Mouse (Mus musculus) intestine, postnatal 0 days (tissue): ENCODE measurements around the gene Mvk. TPM values are rescaled to one million over a fixed set of nuclear protein-coding genes. Genes with fewer than 3 reads are reported as not detected.

Experiments used
- ATAC-seq: fragments of 200-750 bp; cut with Nextera tagmentation; 2 replicates; pipeline ENCODE4 v1.8.0; 2017; ENCODE audit warnings: mild to moderate bottlenecking, moderate TSS enrichment, moderate library complexity
- H3K27ac ChIP-seq: fragments of 300-500 bp; sonication (generic); 2 replicates; pipeline ENCODE4 v1.5.1; 2014; ENCODE audit warnings: mild to moderate bottlenecking, low read depth, low read length, moderate library complexity
- H3K27me3 ChIP-seq: fragments of 300-500 bp; sonication (generic); replicated peaks from 2 replicates; pipeline ENCODE4 v1.6.1; 2014; ENCODE audit warnings: low read length, mixed read lengths; ENCODE audit not compliant: control insufficient read depth, insufficient read depth
- H3K36me3 ChIP-seq: fragments of 300-500 bp; sonication (generic); 2 replicates; pipeline ENCODE4 v1.6.1; 2014; ENCODE audit warnings: mild to moderate bottlenecking, moderate library complexity; ENCODE audit not compliant: control insufficient read depth, insufficient read depth
- H3K4me1 ChIP-seq: fragments of 300-500 bp; sonication (generic); replicated peaks from 2 replicates; pipeline ENCODE4 v1.6.1; 2014; ENCODE audit warnings: antibody characterized with exemption, low read length, mixed read lengths; ENCODE audit not compliant: control insufficient read depth, insufficient read depth
- H3K4me2 ChIP-seq: fragments of 300-500 bp; sonication (generic); replicated peaks from 2 replicates; pipeline ENCODE4 v1.6.1; 2014; ENCODE audit warnings: low read depth, mild to moderate bottlenecking, moderate library complexity
- H3K4me3 ChIP-seq: fragments of 300-500 bp; sonication (generic); 2 replicates; pipeline ENCODE4 v1.5.1; 2014; ENCODE audit warnings: low read depth, low read length
- H3K9ac ChIP-seq: fragments of 300-500 bp; sonication (generic); 2 replicates; pipeline ENCODE4 v1.6.1; 2014; ENCODE audit warnings: mild to moderate bottlenecking, low read depth, low read length
- H3K9me3 ChIP-seq: fragments of 300-500 bp; sonication (generic); 2 replicates; pipeline ENCODE4 v1.6.1; 2016; ENCODE audit warnings: mixed run types; ENCODE audit not compliant: control insufficient read depth
- CTCF ChIP-seq: sonication (generic); IDR thresholded peaks from 2 replicates; pipeline ENCODE4 v1.5.1; 2016; ENCODE audit warnings: low read depth, mild to moderate bottlenecking, control low read depth, antibody characterized with exemption, moderate library complexity
- WGBS: fragments of 180-500 bp; shearing (Covaris S2); extraction: QIAGEN DNeasy Blood & Tissue Kit; methylation state at CpG from one replicate; pipeline ENCODE4 v1.1.7; 2014; 5-methylcytosine and 5-hydroxymethylcytosine counted together
- polyA plus RNA-seq: library from polyadenylated mRNA; unstranded; fragments of >200 nt; fragmentation: Nextera tagmentation; extraction: Ambion mirVana; gene quantifications from 2 replicates; pipeline ENCODE4 v1.2.1, GENCODE M21; 2015

Mvk gene
- polyA plus RNA-seq, 1 experiment from 2014 or later, result 13.8 TPM

DNA sequence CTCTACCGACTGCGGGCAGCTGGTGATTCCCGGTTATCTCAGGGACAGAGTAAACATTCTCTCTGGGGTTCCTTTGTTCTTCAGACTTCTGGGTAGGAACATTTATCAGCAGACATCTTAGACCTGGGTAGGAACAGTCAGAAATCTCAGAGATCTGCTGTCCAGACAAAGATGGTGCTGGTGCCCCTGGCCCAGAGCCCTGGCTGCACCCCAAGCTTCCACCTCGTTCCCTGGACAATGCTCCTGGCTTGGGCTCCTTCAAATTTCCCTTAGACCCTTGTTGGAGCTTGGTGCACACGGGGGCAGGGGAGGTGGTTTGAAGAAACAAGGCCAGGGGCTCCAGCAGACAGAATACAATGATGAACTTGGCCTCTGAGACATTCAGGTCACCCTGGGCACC, 21.5 kb upstream of the Mvk start:
- Histone ChIP-seq H3K4me1 (no peaks in the 10 kb centered on the region), H3K36me3 (peaks cover 35% of the 10 kb centered on the region), H3K9me3 (no peaks in the 10 kb centered on the region), H3K4me2 (no peak overlapping the region), H3K9ac (no peak overlapping the region), H3K27me3 (no peaks in the 10 kb centered on the region), H3K4me3 (no peak overlapping the region), H3K27ac (no peak overlapping the region)
- TF ChIP-seq CTCF, result no peak
- WGBS, result 16% methylated on average over 5 of the region's 5 CpGs
- no peak for ATAC-seq

GRCm38 (mm10) chr5:114423961-114424360, 20.1 kb upstream of the Mvk start:
- no peaks in the 10 kb centered on the region for H3K9me3 ChIP-seq
- no peak for TF ChIP-seq CTCF

DNA sequence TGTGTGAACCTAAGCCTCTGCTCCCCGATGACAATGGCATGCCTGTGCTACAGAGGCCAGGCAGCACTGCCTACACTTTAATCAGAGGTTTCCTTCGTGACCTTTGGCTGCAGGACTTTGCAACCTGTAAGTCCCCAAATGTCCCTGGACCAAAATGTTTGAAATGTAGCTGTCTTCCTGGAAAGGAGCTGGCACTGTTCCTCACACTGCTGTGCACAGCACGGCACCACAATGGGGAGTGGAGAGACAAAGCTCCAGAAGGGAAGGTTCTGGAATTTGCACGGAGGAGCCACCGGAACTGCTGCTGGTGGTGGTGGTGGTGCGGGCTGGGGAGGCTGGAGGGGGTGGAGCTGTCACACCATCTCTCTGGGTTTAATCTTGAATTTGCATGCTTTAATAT, 17.3 kb upstream of the Mvk start:
- ATAC-seq, result no peak
- Histone ChIP-seq H3K9me3 (no peaks in the 10 kb centered on the region), H3K36me3 (no peaks in the 10 kb centered on the region), H3K4me1 (no peaks in the 10 kb centered on the region), H3K4me3 (no peak overlapping the region), H3K4me2 (no peak overlapping the region), H3K27ac (no peak overlapping the region), H3K9ac (no peak overlapping the region), H3K27me3 (no peaks in the 10 kb centered on the region)
- WGBS, result 75% methylated on average over 6 of the region's 6 CpGs
- TF ChIP-seq CTCF, result no peak

More at GRCm38 (mm10) chr5:114423961-114424360, 20.1 kb upstream of the Mvk start:
- WGBS, result 81% methylated on average over 5 of the region's 5 CpGs
- peaks cover 22% of the 10 kb centered on the region for H3K36me3 ChIP-seq
- no peak overlapping the region for H3K9ac ChIP-seq
- no peak overlapping the region for H3K27ac ChIP-seq
- no peaks in the 10 kb centered on the region for H3K4me1 ChIP-seq
- no peaks in the 10 kb centered on the region for H3K27me3 ChIP-seq
- no peak overlapping the region for H3K4me3 ChIP-seq
- no peak for ATAC-seq
- H3K4me2 ChIP-seq, result no peak overlapping the region

- Histone ChIP-seq H3K4me3 (no peak overlapping the region), H3K9ac (no peak overlapping the region), H3K27me3 (no peaks in the 10 kb centered on the region), H3K4me2 (no peak overlapping the region), H3K9me3 (no peaks in the 10 kb centered on the region), H3K27ac (no peak overlapping the region), H3K4me1 (no peaks in the 10 kb centered on the region), H3K36me3 (no peaks in the 10 kb centered on the region)
- no peak for TF ChIP-seq CTCF
- ATAC-seq, result no peak
- 55% methylated on average over 18 of the region's 18 CpGs for WGBS
Measured at GRCm38 (mm10) chr5:114428621-114429020, 15.4 kb upstream of the Mvk start.

- 84% methylated on average over 7 of the region's 7 CpGs for WGBS
- Histone ChIP-seq H3K4me2 (no peak overlapping the region), H3K4me1 (no peaks in the 10 kb centered on the region), H3K9me3 (no peaks in the 10 kb centered on the region), H3K9ac (no peak overlapping the region), H3K27ac (no peak overlapping the region), H3K4me3 (no peak overlapping the region), H3K36me3 (peaks cover 2% of the 10 kb centered on the region; the same call in 1 of the 2 replicates), H3K27me3 (no peaks in the 10 kb centered on the region)
- TF ChIP-seq CTCF, result no peak
- ATAC-seq, result no peak
Measured at GRCm38 (mm10) chr5:114429781-114430180, 14.3 kb upstream of the Mvk start.

- H3K4me2 ChIP-seq, result no peak overlapping the region
- no peaks in the 10 kb centered on the region for H3K9me3 ChIP-seq
- 86% methylated on average over 8 of the region's 8 CpGs for WGBS
- no peak overlapping the region for H3K27ac ChIP-seq
- no peak for ATAC-seq
- no peak for TF ChIP-seq CTCF
- no peaks in the 10 kb centered on the region for H3K27me3 ChIP-seq
- H3K36me3 ChIP-seq, result peaks cover 30% of the 10 kb centered on the region; the same call in 1 of the 2 replicates
- no peak overlapping the region for H3K9ac ChIP-seq
- H3K4me1 ChIP-seq, result no peaks in the 10 kb centered on the region
- H3K4me3 ChIP-seq, result no peak overlapping the region
Measured at GRCm38 (mm10) chr5:114434359-114434758, 9.7 kb upstream of the Mvk start.

GRCm38 (mm10) chr5:114435588-114435987, 8.5 kb upstream of the Mvk start:
- 95% methylated on average over 14 of the region's 14 CpGs for WGBS
- H3K36me3 ChIP-seq, result peaks cover 30% of the 10 kb centered on the region; the same call in 1 of the 2 replicates
- no peak overlapping the region for H3K4me2 ChIP-seq
- no peaks in the 10 kb centered on the region for H3K9me3 ChIP-seq
- H3K9ac ChIP-seq, result no peak overlapping the region
- TF ChIP-seq CTCF, result no peak
- no peaks in the 10 kb centered on the region for H3K27me3 ChIP-seq
- no peak for ATAC-seq
- no peak overlapping the region for H3K27ac ChIP-seq
- H3K4me3 ChIP-seq, result no peak overlapping the region
- no peaks in the 10 kb centered on the region for H3K4me1 ChIP-seq
